Mouse (Mus musculus) gastrocnemius, postnatal 25 days (tissue): ENCODE measurements around the gene Atp12a. TPM values are rescaled to one million over a fixed set of nuclear protein-coding genes. Genes with fewer than 3 reads are reported as not detected.

ENCODE experiments used
- DNase-seq: peaks from one replicate; pipeline ENCODE4 v3.0.0; 2022
- total RNA-seq, 2 experiments: library from RNA; stranded (reverse); gene quantifications; 1 replicate in 1 of 2; 2 replicates in 1 of 2; pipeline ENCODE4 v1.2.3; 2021

Gene Atp12a
- total RNA-seq, 2 experiments from 2014 or later: not detected

DNA sequence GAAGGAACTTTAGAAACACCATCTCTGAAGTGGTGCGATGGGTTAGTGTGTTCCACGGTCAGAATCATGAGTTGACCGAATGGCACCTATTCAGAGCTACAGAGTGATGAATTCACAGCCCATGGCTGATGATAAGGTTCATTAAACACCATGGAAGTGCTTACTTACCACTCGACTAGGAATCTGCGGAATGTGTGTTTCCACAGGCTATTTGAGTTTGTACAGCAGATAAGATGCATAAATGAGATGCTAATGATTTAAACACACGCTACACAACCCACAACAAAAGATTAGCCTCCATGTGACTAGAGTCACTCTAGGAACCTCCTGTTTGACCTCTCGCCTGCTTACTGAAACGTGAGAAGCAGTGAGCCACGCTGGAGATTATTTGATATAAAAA is 14.5 kb downstream of the Atp12a start:
- no peak for DNase-seq

DNA sequence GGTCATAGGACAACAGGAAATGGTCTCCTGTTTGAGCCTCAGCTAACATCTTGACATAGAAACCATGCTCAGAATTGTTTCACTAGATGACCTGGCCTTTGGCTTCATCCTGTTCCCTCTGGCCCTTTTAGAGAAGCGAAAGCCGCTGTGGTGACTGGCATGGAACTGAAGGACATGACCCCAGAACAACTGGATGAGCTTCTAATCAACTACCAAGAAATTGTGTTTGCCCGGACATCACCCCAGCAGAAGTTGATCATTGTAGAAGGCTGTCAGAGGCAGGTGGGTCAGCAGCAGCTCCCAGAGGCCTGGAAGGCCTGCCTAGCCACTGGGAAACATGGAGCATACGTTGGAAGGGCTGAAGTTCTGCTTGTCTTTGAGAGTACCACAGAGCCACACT is 17.5 kb downstream of the Atp12a start:
- DNase-seq: no peak

GRCm38 (mm10) chr14:56390247-56390646 is 25.4 kb downstream of the Atp12a start:
- DNase-seq: no peak

- no peak for DNase-seq
Observed at GRCm38 (mm10) chr14:56393704-56394312, 28.9 kb downstream of the Atp12a start.

DNA sequence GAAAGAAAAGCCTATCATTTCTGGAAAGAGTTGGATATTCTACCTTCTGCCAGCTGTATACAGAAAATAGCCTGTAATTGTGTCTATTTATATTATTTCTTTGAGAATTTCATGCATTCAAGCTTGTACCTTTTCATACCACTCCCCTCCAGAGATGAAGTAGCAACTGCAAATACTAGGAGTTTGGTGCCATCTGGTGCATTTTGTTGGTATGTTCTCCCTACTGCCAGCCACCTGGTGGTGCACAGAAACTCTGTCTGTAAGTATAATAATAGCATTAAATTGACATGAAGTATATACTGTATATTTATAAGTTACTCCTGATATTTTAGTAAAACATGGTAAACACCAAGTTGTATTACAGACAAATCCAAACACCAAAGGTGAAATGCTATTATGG is 33.1 kb downstream of the Atp12a start:
- DNase-seq: no peak

DNA sequence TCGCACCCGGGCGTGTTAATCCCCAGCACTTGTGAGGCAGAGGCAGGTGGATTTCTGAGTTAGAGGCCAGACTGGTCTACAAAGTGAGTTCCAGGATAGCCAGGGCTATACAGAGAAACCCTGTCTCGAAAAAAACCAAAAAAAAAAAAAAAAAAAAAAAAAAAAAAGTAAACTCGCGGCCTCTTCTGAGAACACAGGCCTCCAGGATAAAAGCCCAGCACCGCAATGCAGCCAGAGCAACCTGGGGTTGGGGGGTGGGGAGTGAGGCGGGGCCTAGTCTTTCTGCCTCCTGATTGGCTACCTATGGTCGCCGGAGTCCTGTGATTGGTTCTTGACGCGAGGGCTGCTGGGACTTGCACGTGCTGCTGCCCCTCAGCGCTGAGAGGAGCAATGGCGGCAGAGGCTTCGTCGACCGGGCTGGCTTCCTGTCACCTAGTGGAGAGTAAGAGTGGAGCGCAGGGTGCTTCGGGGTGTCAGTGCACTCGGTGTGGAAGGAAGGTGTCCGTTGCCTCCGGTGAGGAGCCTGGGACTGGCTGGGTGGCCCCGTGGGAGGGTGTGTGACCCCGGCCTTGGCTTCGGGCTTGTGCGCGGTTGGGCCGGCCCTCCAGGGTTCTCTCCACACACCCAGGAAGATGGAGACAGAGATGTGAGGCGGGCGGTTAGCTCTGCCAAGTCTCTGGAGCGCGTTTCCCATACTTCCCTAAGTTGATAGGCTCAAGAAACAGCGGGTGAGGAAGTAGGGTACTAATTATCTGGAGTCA is 37.6 kb downstream of the Atp12a start, which contains the start of gene Rnf17:
TSS of gene Rnf17 (plus strand) at position 271 of the 761 bp plus-strand sequence.
- DNase-seq: no peak

GRCm38 (mm10) chr14:56403072-56403375 is 38.2 kb downstream of the Atp12a start:
- no peak for DNase-seq

Other genes with a start within 250 kb of the Atp12a start
- gene Gzme, start 244.4 kb upstream of the Atp12a start, total RNA-seq: not detected
- not detected for gene Gzmd, start 232.5 kb upstream of the Atp12a start, total RNA-seq
- not detected for gene Gzmg, start 205.5 kb upstream of the Atp12a start, total RNA-seq
- gene Gzmn, start 190.5 kb upstream of the Atp12a start, total RNA-seq: not detected
- not detected for gene Gzmf, start 153.7 kb upstream of the Atp12a start, total RNA-seq
- not detected for gene Gzmc, start 130.4 kb upstream of the Atp12a start, total RNA-seq
- gene Gzmb, start 102.8 kb upstream of the Atp12a start, total RNA-seq: not detected
- not detected for gene Rnf17, start 37.5 kb downstream of the Atp12a start, total RNA-seq
- gene Cenpj, start 210.4 kb downstream of the Atp12a start, total RNA-seq: 1 to 10 TPM; 1.5 to 1.6 TPM
- gene Parp4, start 210.6 kb downstream of the Atp12a start, total RNA-seq: 10 to 100 TPM in 1 of 2 experiments, 1 to 10 TPM in 1; 9.9 to 10.5 TPM